Mouse (Mus musculus): ENCODE data around the gene Akap2. TPM values are rescaled to one million over a fixed set of nuclear protein-coding genes. Genes with fewer than 3 reads are reported as not detected.

Gene Akap2
- polyA plus RNA-seq, 1 experiment from 2014 or later, result 28.2 TPM

GRCm38 (mm10) chr4:57680186-57680585 lies 37.3 kb upstream of the Akap2 start:
- Histone ChIP-seq H3K4me3 (ENCODE audit: low read depth, low read length) (no peak overlapping the region), H3K27me3 (replicated peaks; ENCODE audit: control insufficient read depth, insufficient read depth, low read length) (no peaks in the 10 kb centered on the region), H3K9ac (ENCODE audit: low read length) (no peak overlapping the region), H3K27ac (ENCODE audit: low read depth) (no peak overlapping the region), H3K4me1 (replicated peaks; ENCODE audit: control insufficient read depth, insufficient read depth, low read length) (0 out of 2 replicates have a peak, but pooled peaks cover 3% of the 10 kb centered on the region), H3K9me3 (ENCODE audit: control insufficient read depth, low read length) (no peaks in the 10 kb centered on the region), H3K36me3 (ENCODE audit: control insufficient read depth, insufficient read depth, low read length) (no peaks in the 10 kb centered on the region), H3K4me2 (ENCODE audit: low read length) (no peak overlapping the region)
- ATAC-seq (replicated peaks; ENCODE audit: low FRiP score, low TSS enrichment, low read depth) (no peak), DNase-seq (ENCODE audit: low spot score) (no peak)
- WGBS, result 90% methylated on average over 12 of the region's 12 CpGs

GRCm38 (mm10) chr4:57681511-57681910 lies 35.9 kb upstream of the Akap2 start:
- Histone ChIP-seq H3K36me3 (ENCODE audit: control insufficient read depth, insufficient read depth, low read length) (no peaks in the 10 kb centered on the region), H3K4me3 (ENCODE audit: low read depth, low read length) (no peak overlapping the region), H3K9ac (ENCODE audit: low read length) (no peak overlapping the region), H3K9me3 (ENCODE audit: control insufficient read depth, low read length) (no peaks in the 10 kb centered on the region), H3K27ac (ENCODE audit: low read depth) (no peak overlapping the region), H3K4me1 (replicated peaks; ENCODE audit: control insufficient read depth, insufficient read depth, low read length) (no peaks in the 10 kb centered on the region), H3K27me3 (replicated peaks; ENCODE audit: control insufficient read depth, insufficient read depth, low read length) (no peaks in the 10 kb centered on the region), H3K4me2 (ENCODE audit: low read length) (no peak overlapping the region)
- WGBS, result 70% methylated on average over 12 of the region's 12 CpGs
- no peak for DNase-seq (ENCODE audit: low spot score)
- ATAC-seq (replicated peaks; ENCODE audit: low FRiP score, low TSS enrichment, low read depth), result no peak

DNA sequence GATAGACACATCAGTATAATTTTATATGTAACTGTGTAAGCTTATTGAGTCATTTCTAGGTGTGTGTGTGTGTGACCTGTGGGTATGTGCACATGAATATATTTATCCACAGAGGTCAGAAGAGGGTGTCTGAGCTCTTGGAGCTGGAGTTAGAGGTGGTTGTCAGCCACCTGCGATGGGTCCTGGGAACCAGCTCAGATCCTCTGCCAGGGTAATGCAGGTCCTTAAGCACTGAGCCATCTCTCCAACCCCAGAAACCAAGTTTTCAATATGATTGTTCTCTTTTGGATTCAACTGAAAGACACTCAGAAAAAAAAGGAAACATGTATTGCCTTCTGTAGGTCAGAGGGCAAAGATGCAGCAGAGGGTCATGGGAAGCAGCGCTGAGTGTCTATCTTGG lies 35.1 kb upstream of the Akap2 start:
- WGBS, result 95% methylated on average over 2 of the region's 2 CpGs
- no peak for DNase-seq (ENCODE audit: low spot score)
- ATAC-seq (replicated peaks; ENCODE audit: low FRiP score, low TSS enrichment, low read depth), result no peak
- Histone ChIP-seq H3K27me3 (replicated peaks; ENCODE audit: control insufficient read depth, insufficient read depth, low read length) (no peaks in the 10 kb centered on the region), H3K36me3 (ENCODE audit: control insufficient read depth, insufficient read depth, low read length) (no peaks in the 10 kb centered on the region), H3K4me2 (ENCODE audit: low read length) (no peak overlapping the region), H3K4me1 (replicated peaks; ENCODE audit: control insufficient read depth, insufficient read depth, low read length) (no peaks in the 10 kb centered on the region), H3K9me3 (ENCODE audit: control insufficient read depth, low read length) (no peaks in the 10 kb centered on the region), H3K9ac (ENCODE audit: low read length) (no peak overlapping the region), H3K27ac (ENCODE audit: low read depth) (no peak overlapping the region), H3K4me3 (ENCODE audit: low read depth, low read length) (no peak overlapping the region)

- Histone ChIP-seq H3K9me3 (ENCODE audit: control insufficient read depth, low read length) (no peaks in the 10 kb centered on the region), H3K9ac (ENCODE audit: low read length) (no peak overlapping the region), H3K4me2 (ENCODE audit: low read length) (no peak overlapping the region), H3K27me3 (replicated peaks; ENCODE audit: control insufficient read depth, insufficient read depth, low read length) (no peaks in the 10 kb centered on the region), H3K4me1 (replicated peaks; ENCODE audit: control insufficient read depth, insufficient read depth, low read length) (no peaks in the 10 kb centered on the region), H3K36me3 (ENCODE audit: control insufficient read depth, insufficient read depth, low read length) (no peaks in the 10 kb centered on the region), H3K4me3 (ENCODE audit: low read depth, low read length) (no peak overlapping the region), H3K27ac (ENCODE audit: low read depth) (no peak overlapping the region)
- DNase-seq (ENCODE audit: low spot score) (no peak), ATAC-seq (replicated peaks; ENCODE audit: low FRiP score, low TSS enrichment, low read depth) (no peak)
- WGBS, result 85% methylated on average over 11 of the region's 11 CpGs
These were observed 34.5 kb upstream of the Akap2 start for GRCm38 (mm10) chr4:57682944-57683343.

GRCm38 (mm10) chr4:57684676-57685215 lies 32.7 kb upstream of the Akap2 start:
- H3K4me1 ChIP-seq (replicated peaks; ENCODE audit: control insufficient read depth, insufficient read depth, low read length), result no peaks in the 10 kb centered on the region
- H3K4me3 ChIP-seq (ENCODE audit: low read depth, low read length), result no peak overlapping the region
- H3K36me3 ChIP-seq (ENCODE audit: control insufficient read depth, insufficient read depth, low read length), result no peaks in the 10 kb centered on the region
- H3K9me3 ChIP-seq (ENCODE audit: control insufficient read depth, low read length), result no peaks in the 10 kb centered on the region
- DNase-seq (ENCODE audit: low spot score) (no peak), ATAC-seq (replicated peaks; ENCODE audit: low FRiP score, low TSS enrichment, low read depth) (no peak)
- WGBS, result 72% methylated on average over 12 of the region's 12 CpGs
- no peaks in the 10 kb centered on the region for H3K27me3 ChIP-seq (replicated peaks; ENCODE audit: control insufficient read depth, insufficient read depth, low read length)
- H3K4me2 ChIP-seq (ENCODE audit: low read length), result no peak overlapping the region
- no peak overlapping the region for H3K9ac ChIP-seq (ENCODE audit: low read length)
- H3K27ac ChIP-seq (ENCODE audit: low read depth), result no peak overlapping the region

DNA sequence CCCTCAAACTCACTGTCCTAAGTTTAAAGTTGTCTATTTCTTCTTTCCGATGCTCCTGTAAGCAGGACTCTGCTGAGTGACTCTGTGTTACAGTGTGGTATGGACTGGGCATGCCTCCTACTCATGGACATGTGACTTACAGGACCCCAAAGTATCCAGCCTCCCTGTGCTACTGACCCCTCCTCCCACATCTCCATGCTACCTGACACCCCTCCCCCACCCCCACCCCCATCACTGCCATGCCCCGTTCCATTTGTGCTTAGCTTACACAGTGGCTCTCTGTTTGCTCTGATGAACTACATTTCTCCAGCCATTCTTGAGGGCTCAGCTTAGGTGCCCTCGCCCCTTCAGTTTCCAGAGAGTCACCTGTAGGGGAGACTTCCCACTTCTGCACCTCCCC lies 30.7 kb upstream of the Akap2 start:
- no peak overlapping the region for H3K4me3 ChIP-seq (ENCODE audit: low read depth, low read length)
- H3K27me3 ChIP-seq (replicated peaks; ENCODE audit: control insufficient read depth, insufficient read depth, low read length), result no peaks in the 10 kb centered on the region
- no peaks in the 10 kb centered on the region for H3K36me3 ChIP-seq (ENCODE audit: control insufficient read depth, insufficient read depth, low read length)
- ATAC-seq (replicated peaks; ENCODE audit: low FRiP score, low TSS enrichment, low read depth), result no peak
- no peak for DNase-seq (ENCODE audit: low spot score)
- no peaks in the 10 kb centered on the region for H3K9me3 ChIP-seq (ENCODE audit: control insufficient read depth, low read length)
- no peak overlapping the region for H3K4me2 ChIP-seq (ENCODE audit: low read length)
- H3K9ac ChIP-seq (ENCODE audit: low read length), result no peak overlapping the region
- no peaks in the 10 kb centered on the region for H3K4me1 ChIP-seq (replicated peaks; ENCODE audit: control insufficient read depth, insufficient read depth, low read length)
- 63% methylated on average over 3 of the region's 3 CpGs for WGBS
- H3K27ac ChIP-seq (ENCODE audit: low read depth), result no peak overlapping the region

GRCm38 (mm10) chr4:57687583-57687982 lies 29.9 kb upstream of the Akap2 start:
- ATAC-seq (replicated peaks; ENCODE audit: low FRiP score, low TSS enrichment, low read depth), result no peak
- 78% methylated on average over 3 of the region's 3 CpGs for WGBS
- no peak overlapping the region for H3K9ac ChIP-seq (ENCODE audit: low read length)

GRCm38 (mm10) chr4:57688131-57688530 lies 29.3 kb upstream of the Akap2 start:
- 67% methylated on average over 9 of the region's 9 CpGs for WGBS
- no peak for DNase-seq (ENCODE audit: low spot score)
- no peaks in the 10 kb centered on the region for H3K36me3 ChIP-seq (ENCODE audit: control insufficient read depth, insufficient read depth, low read length)

More at GRCm38 (mm10) chr4:57687583-57687982, 29.9 kb upstream of the Akap2 start:
- DNase-seq (ENCODE audit: low spot score), result no peak
- no peak overlapping the region for H3K27ac ChIP-seq (ENCODE audit: low read depth)
- H3K4me3 ChIP-seq (ENCODE audit: low read depth, low read length), result no peak overlapping the region
- H3K4me2 ChIP-seq (ENCODE audit: low read length), result no peak overlapping the region
- H3K27me3 ChIP-seq (replicated peaks; ENCODE audit: control insufficient read depth, insufficient read depth, low read length), result no peaks in the 10 kb centered on the region
- no peaks in the 10 kb centered on the region for H3K4me1 ChIP-seq (replicated peaks; ENCODE audit: control insufficient read depth, insufficient read depth, low read length)
- H3K36me3 ChIP-seq (ENCODE audit: control insufficient read depth, insufficient read depth, low read length), result no peaks in the 10 kb centered on the region
- no peaks in the 10 kb centered on the region for H3K9me3 ChIP-seq (ENCODE audit: control insufficient read depth, low read length)

DNA sequence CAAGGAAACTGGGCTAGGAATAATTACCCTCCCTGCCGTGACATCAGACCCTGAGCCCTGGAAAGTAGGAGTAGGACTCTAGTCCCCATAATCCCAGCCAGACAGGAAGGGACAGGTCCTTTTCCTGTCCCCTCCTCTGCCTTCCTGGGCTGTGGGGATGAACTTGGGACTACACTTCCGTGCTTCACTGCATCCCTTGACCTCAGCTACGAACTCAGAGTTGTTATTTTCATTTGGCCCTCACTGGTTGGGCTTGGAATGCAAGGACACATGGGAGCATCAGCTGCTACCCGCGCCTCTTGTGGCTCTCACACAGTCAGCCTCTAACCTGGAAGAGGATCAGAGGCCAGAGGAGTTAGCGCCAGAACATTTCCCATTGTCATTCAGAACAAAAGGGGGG lies 27.5 kb upstream of the Akap2 start:
- no peaks in the 10 kb centered on the region for H3K36me3 ChIP-seq (ENCODE audit: control insufficient read depth, insufficient read depth, low read length)
- no peak overlapping the region for H3K4me2 ChIP-seq (ENCODE audit: low read length)
- H3K9me3 ChIP-seq (ENCODE audit: control insufficient read depth, low read length), result no peaks in the 10 kb centered on the region
- DNase-seq (ENCODE audit: low spot score) (no peak), ATAC-seq (replicated peaks; ENCODE audit: low FRiP score, low TSS enrichment, low read depth) (no peak)
- 77% methylated on average over 6 of the region's 6 CpGs for WGBS
- no peak overlapping the region for H3K4me3 ChIP-seq (ENCODE audit: low read depth, low read length)
- no peaks in the 10 kb centered on the region for H3K27me3 ChIP-seq (replicated peaks; ENCODE audit: control insufficient read depth, insufficient read depth, low read length)
- H3K27ac ChIP-seq (ENCODE audit: low read depth), result no peak overlapping the region
- H3K4me1 ChIP-seq (replicated peaks; ENCODE audit: control insufficient read depth, insufficient read depth, low read length), result no peaks in the 10 kb centered on the region
- no peak overlapping the region for H3K9ac ChIP-seq (ENCODE audit: low read length)

More at GRCm38 (mm10) chr4:57688131-57688530, 29.3 kb upstream of the Akap2 start:
- no peak overlapping the region for H3K9ac ChIP-seq (ENCODE audit: low read length)
- H3K4me1 ChIP-seq (replicated peaks; ENCODE audit: control insufficient read depth, insufficient read depth, low read length), result no peaks in the 10 kb centered on the region
- H3K27me3 ChIP-seq (replicated peaks; ENCODE audit: control insufficient read depth, insufficient read depth, low read length), result no peaks in the 10 kb centered on the region
- H3K4me3 ChIP-seq (ENCODE audit: low read depth, low read length), result no peak overlapping the region
- H3K4me2 ChIP-seq (ENCODE audit: low read length), result no peak overlapping the region
- no peak for ATAC-seq (replicated peaks; ENCODE audit: low FRiP score, low TSS enrichment, low read depth)
- H3K9me3 ChIP-seq (ENCODE audit: control insufficient read depth, low read length), result no peaks in the 10 kb centered on the region
- H3K27ac ChIP-seq (ENCODE audit: low read depth), result no peak overlapping the region

Measured in intestine, embryonic 14.5 days (tissue).